Mouse (Mus musculus): ENCODE measurements around the gene Atp6v1b1.
A peak's percentile ranks its signal among the peaks of the same experiment; 100 is the strongest.

- TF ChIP-seq CTCF (IDR thresholded peaks at IDR 0.05; ENCODE audit: borderline replicate concordance, insufficient read depth, low read length) (peak; percentile 71), POLR2A (IDR thresholded peaks at IDR 0.05; ENCODE audit: low read depth, low read length) (no peak)
These were observed 11.7 kb upstream of the Atp6v1b1 start for GRCm38 (mm10) chr6:83731128-83731527.
